Mouse (Mus musculus): ENCODE measurements around the gene Gm17949.

GRCm38 (mm10) chr17:57058891-57059485, 47.7 kb downstream of the Gm17949 start, which contains the start of gene Crb3:
- TF ChIP-seq CTCF (IDR thresholded peaks at IDR 0.05; ENCODE audit: extremely low read depth, insufficient read length, insufficient replicate concordance, low read depth, low read length) (no peak), POLR2A (IDR thresholded peaks at IDR 0.05; ENCODE audit: low read depth, low read length) (no peak)
